Mouse (Mus musculus) bone marrow macrophage, adult 2 months (primary cell): ENCODE data around the gene Zfp988. TPM values are rescaled to one million over a fixed set of nuclear protein-coding genes. Genes with fewer than 3 reads are reported as not detected.
"Not testable (repeated sequence)": the region's sequence is repeated elsewhere in the genome, so short reads cannot be mapped to it uniquely, and the experiment has no call there.

Experiments
- H3K27ac ChIP-seq: 2 replicates; pipeline ENCODE4 v1.5.1; 2012; ENCODE audit warnings: low read depth, low read length; ENCODE audit not compliant: insufficient read depth
- H3K4me1 ChIP-seq: 2 replicates; pipeline ENCODE4 v1.6.1; 2012; ENCODE audit warnings: low read length; ENCODE audit not compliant: control insufficient read depth, insufficient read depth
- H3K4me3 ChIP-seq: 2 replicates; pipeline ENCODE4 v1.5.1; 2012; ENCODE audit warnings: mild to moderate bottlenecking, low read length, moderate library complexity; ENCODE audit not compliant: insufficient read depth
- POLR2A ChIP-seq: IDR thresholded peaks from 2 replicates; pipeline ENCODE4 v1.6.1; 2012; ENCODE audit warnings: mild to moderate bottlenecking, low read depth, low read length, borderline replicate concordance
- polyA plus RNA-seq: library from polyadenylated mRNA; stranded (reverse); fragments of >200 nt; gene quantifications from 2 replicates; pipeline ENCODE4 v1.2.4, GENCODE M21; 2012; ENCODE audit not compliant: missing spikeins, insufficient read depth, insufficient read length

Gene Zfp988
- polyA plus RNA-seq, 1 experiment: not detected

DNA sequence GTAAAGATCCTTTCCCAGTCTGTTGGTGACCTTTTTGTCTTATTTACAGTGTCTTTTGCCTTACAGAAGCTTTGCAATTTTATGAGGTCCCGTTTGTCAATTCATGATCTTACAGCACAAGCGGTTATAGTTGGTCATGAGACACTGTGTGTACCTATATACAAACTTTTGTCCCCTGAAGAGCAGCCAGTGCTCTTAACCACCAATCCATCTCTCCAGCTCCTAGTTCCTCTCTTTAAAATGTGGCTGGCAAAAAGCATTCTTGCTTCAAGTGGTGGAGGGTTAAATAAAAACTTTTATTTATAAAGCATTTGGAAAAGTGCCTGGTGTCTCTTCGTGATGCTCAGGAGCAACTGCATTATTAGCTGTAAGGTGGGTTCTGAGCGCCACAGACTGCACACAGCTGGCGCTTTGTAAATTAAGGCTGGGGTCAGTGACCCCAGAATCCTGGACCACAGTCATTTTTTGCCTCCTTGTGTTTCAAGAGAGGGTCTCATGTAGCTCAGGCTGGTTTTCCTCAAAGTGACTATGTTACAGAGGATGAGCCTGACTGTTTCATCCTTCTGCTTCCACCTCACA is 32.6 kb downstream of the Zfp988 start:
- no peak for TF ChIP-seq POLR2A
- no peak overlapping the region for H3K4me3 ChIP-seq
- H3K27ac ChIP-seq: no peak overlapping the region

GRCm38 (mm10) chr4:147338706-147339105 is 33.2 kb downstream of the Zfp988 start:
- not testable (repeated sequence) for H3K4me1 ChIP-seq, H3K4me3 ChIP-seq, H3K27ac ChIP-seq

More for the DNA sequence above, 32.6 kb downstream of the Zfp988 start:
- H3K4me1 ChIP-seq: no peaks in the 10 kb centered on the region

DNA sequence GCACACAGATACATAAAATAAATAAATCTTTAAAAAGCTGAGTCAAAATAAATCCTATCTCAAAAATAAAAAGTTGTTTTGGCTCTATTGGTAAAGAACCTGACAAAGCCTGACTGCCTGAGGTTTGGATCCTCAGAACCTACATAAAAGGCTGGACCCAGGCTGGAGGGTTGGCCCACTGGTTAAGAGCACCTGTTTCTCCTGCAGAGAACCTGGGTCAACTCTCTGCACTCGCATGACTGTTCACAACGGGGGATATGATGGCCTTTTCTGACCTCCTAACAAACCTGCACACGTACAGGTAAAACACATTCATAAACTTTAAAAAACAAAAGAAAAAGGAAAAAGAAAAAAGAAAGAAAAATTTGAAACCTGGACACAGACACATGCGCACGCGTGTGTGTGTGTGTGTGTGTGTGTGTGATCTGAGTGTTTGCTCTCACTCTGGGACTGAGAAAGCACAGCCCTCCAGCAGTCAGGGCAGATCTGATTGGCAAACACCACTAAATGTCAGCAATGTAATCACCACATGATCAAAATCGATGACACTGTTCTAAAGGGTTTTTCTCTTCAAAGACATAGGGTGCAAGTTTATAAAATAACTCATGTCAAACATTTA is 34.2 kb downstream of the Zfp988 start:
- not testable (repeated sequence) for H3K4me1 ChIP-seq, H3K4me3 ChIP-seq, H3K27ac ChIP-seq

DNA sequence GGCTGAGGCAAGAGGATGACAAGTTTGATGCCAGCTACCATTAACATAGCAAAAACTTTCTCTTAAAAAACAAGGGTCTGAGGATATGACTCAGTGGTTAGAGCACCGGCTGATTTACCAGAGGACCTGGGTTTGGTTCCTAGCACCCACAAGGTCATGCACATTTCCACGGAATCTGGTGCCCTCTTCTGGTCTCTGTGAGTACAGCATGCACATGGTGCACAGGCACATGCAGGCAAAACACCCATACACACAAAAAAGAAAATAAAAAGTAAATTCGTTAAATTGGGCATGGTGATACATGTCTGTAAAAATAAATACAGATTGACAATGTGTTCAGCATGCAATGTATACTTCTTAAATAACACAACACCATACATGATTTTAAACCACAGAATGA is 34.8 kb downstream of the Zfp988 start:
- not testable (repeated sequence) for H3K27ac ChIP-seq, H3K4me3 ChIP-seq, H3K4me1 ChIP-seq

- not testable (repeated sequence) for H3K4me1 ChIP-seq, H3K4me3 ChIP-seq, H3K27ac ChIP-seq
These were observed 35.4 kb downstream of the Zfp988 start for GRCm38 (mm10) chr4:147340876-147341275.

GRCm38 (mm10) chr4:147343042-147343908 is 37.8 kb downstream of the Zfp988 start:
- H3K4me1 ChIP-seq, H3K27ac ChIP-seq, H3K4me3 ChIP-seq: not testable (repeated sequence)

DNA sequence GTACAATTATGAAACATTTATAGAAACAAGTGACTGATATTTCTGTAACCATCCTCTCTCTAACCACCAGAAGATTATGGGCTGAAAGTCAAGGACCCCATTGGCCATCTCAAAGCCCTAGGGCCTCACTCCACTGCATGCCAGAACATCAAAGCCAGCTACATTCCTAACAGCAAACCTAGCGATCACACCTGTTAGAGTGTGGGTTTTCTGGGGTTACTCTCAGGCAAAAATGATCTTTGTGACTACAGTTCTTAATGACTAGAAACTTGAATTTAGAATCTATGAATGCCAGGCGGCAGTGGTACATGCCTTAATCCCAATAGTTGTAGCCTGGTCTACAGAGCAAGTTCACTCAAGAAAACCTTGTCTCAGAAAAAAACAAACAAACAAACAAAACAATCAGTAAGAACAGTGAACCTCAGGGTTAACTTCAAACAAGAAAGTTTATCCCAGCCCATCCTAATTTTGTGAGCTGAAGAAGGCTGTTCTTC is 39.6 kb downstream of the Zfp988 start:
- H3K27ac ChIP-seq, H3K4me3 ChIP-seq, H3K4me1 ChIP-seq: not testable (repeated sequence)

DNA sequence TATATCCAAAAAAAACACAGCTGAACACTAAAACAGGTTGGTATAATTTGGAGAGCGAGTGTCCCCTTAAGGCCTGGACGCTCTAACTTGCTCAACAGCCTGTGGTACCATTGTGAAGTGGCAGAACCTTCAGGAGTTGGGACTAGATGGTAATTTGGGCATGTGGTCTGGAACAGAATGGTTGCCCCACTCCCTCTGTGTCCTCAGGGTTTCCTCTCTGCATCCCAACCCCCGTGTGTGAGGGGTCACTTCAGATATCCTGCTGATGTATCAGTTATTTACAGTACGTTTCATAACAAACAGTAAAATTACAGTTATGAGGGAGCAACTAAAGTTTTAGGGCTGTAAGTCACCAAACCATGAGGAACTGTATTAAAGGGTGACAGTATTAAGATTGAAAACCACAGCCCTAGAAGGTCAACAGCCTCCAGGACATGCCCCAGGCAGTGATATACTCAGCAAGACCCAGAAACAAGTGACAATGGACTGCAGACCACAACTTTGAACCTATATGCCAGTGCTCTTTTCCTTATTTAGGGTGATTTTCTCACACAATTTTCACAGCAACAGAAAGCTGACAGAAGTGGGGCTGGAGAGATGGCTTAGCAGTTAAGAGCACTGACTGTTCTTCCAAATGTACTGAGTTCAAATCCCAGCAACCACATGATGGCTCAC is 41.0 kb downstream of the Zfp988 start:
- not testable (repeated sequence) for H3K27ac ChIP-seq, H3K4me1 ChIP-seq, H3K4me3 ChIP-seq

DNA sequence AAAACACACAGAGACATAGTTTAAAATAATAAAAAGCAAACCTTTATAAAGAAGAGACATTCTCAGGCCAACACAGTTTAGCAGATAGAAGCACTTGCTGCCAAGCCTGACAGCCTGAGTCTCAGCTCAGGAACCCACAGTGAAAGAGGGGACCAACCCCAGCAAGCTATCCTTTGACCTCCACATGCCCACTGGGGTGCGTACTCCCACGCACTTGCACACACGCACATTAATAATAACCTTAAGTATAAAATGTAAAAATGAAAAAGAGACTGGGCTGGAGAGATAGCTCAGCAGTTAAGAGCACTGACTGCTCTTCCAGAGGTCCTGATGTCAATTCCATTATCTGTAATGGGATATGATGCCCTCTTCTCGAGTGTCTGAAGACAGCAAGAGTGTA is 41.8 kb downstream of the Zfp988 start:
- not testable (repeated sequence) for H3K4me1 ChIP-seq, H3K27ac ChIP-seq, H3K4me3 ChIP-seq

DNA sequence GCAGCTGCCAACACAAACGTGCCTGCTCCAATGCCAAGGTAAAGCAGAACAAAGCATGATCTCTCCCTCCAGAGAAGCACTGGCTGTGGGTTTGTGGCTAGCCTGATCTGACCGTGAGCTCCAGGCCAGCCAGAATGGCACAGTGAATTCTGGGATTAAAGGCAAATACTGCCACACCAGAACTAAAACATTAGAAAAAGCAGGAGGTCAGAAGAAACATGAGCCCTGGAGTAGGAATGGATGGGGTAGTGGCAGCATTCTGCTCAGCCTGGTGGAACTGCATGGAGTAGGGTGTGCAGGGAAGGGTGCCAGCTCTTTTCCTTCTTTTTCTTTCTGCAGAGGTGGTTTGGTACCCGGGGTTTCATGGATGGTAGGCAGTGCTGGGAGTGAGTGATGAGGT is 42.4 kb downstream of the Zfp988 start:
- not testable (repeated sequence) for H3K27ac ChIP-seq, H3K4me1 ChIP-seq, H3K4me3 ChIP-seq

GRCm38 (mm10) chr4:147348401-147348800 is 42.9 kb downstream of the Zfp988 start:
- not testable (repeated sequence) for H3K4me1 ChIP-seq, H3K4me3 ChIP-seq, H3K27ac ChIP-seq

DNA sequence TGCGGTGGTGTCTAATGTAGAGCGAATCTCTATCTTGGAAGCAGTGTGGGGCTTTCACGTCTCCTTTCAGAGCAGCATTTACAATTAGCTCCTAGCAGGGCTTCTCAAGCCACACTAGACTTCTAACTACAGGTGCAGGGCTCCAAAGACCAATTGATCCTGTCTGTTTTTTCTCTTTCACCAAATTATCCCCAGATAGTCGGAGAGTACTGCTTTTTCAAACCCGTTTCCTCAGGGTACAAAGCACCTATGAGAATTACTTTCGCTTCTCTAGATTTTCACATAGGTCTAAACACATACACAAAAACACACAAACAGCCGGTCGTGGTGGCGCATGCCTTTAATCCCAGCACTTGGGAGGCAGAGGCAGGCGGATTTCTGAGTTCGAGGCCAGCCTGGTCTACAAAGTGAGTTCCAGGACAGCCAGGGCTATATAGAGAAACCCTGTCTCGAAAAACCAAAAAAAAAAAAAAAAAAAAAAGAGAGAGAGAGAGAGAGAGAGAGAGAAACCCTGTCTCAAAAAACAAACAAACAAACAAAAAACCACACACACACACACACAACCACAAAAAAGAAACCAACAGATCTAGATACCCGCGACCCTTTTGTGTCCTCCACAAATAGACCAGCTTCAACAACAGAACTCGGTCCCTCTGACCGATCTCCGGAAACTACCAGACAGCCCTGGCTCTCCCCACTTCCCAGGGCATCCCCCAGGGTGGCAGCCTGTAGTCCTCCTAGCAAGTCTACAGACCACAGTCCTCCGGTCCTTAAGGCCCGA is 43.6 kb downstream of the Zfp988 start:
- not testable (repeated sequence) for H3K27ac ChIP-seq, H3K4me1 ChIP-seq, H3K4me3 ChIP-seq

- not testable (repeated sequence) for H3K27ac ChIP-seq, H3K4me1 ChIP-seq, H3K4me3 ChIP-seq
These were observed 44.4 kb downstream of the Zfp988 start for GRCm38 (mm10) chr4:147349687-147350415.

GRCm38 (mm10) chr4:147350541-147350940 is 45.1 kb downstream of the Zfp988 start:
- H3K27ac ChIP-seq, H3K4me3 ChIP-seq, H3K4me1 ChIP-seq: not testable (repeated sequence)
